Mouse (Mus musculus): ENCODE data around the gene Lrmda.
A peak's percentile ranks its signal among the peaks of the same experiment; 100 is the strongest.
"Not testable (repeated sequence)": the region's sequence is repeated elsewhere in the genome, so short reads cannot be mapped to it uniquely, and the experiment has no call there.

Lrmda gene

DNA sequence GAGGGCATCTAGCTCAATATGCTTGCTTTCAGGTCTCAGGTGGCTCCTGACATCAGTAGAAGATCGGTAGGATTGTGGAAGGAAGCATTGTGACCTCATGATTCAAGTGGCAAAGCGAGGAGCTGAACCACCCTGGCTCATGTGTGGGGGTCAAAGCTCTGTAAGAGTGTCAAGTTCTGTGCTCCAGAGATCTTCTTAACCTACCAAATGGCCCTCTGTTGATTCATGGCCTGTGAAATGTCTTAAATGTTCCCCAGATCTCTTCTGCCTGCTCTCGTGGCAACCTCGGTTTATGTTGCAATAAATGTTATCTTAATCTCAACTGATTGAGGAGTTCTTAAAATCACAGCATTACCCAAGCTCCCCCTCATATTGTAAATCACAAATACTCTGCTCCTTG is 780.5 kb downstream of the Lrmda start:
- DNase-seq (ENCODE audit: low read depth, low spot score) = no peak

- DNase-seq (ENCODE audit: low read depth, low spot score) = no peak
Observed at GRCm38 (mm10) chr14:22800871-22801636, 781.5 kb downstream of the Lrmda start.

GRCm38 (mm10) chr14:22801714-22802113 is 782.2 kb downstream of the Lrmda start:
- DNase-seq (ENCODE audit: low read depth, low spot score) = not testable (repeated sequence)

DNA sequence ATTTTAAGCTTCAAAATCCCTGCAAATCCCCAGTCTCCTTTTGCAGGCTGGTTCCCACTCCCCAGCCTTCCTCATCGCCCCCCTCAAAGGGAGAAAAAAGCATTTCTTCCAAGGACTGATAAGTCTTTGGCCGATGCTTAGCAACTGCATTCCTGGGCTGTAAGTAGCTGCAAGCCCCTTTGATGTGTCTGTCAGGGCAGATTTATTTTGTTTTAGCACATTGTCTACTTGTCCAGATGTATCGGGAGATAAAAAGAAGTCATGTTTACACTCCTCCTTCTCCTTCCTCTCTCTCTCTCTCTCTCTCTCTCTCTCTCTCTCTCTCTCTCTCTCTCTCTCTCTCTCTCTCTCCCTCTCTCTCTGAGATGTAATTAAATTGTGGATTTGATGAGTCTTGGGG is 787.8 kb downstream of the Lrmda start:
- DNase-seq (ENCODE audit: low read depth, low spot score) = no peak

- peak; percentile 54 for DNase-seq (ENCODE audit: low read depth, low spot score)
Observed at GRCm38 (mm10) chr14:22807726-22808594, 788.4 kb downstream of the Lrmda start.

- no peak for DNase-seq (ENCODE audit: low read depth, low spot score)
Observed at GRCm38 (mm10) chr14:22808595-22809166, 789.2 kb downstream of the Lrmda start.

- DNase-seq (ENCODE audit: low read depth, low spot score) = no peak
Observed at GRCm38 (mm10) chr14:22809229-22809628, 789.7 kb downstream of the Lrmda start.

- no peak for DNase-seq (ENCODE audit: low read depth, low spot score)
Observed at GRCm38 (mm10) chr14:22810531-22810930, 791.0 kb downstream of the Lrmda start.

GRCm38 (mm10) chr14:22812824-22813223 is 793.3 kb downstream of the Lrmda start:
- DNase-seq (ENCODE audit: low read depth, low spot score) = no peak

GRCm38 (mm10) chr14:22813389-22813788 is 793.9 kb downstream of the Lrmda start:
- DNase-seq (ENCODE audit: low read depth, low spot score) = no peak

DNA sequence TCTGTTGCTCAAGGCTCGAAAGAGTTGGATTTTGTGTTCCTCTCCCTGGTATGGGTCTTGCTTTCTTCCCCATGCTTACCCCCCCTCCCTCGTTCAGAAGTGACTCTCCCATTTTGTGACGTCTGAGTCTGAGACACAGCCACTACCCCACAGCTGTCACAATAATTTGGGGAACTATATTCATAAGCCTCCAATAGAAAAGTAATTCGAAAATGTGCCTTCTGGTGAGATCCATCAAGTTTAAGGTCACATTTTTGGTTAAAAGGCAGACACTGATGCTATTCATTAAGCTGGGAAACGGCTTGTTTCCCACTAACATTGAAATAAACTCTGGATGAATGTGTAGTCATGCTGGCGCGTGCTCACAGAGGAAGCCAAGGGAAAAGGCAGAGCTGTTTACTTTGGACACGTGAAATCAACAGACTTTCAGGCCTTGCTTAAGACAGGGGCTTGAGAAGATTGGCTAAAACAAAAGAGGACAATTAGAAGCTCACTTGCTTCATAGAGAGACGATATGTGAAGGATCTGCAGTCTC is 795.4 kb downstream of the Lrmda start:
- DNase-seq (ENCODE audit: low read depth, low spot score) = peak; percentile 48

- peak; percentile 50 for DNase-seq (ENCODE audit: low read depth, low spot score)
Observed at GRCm38 (mm10) chr14:22817346-22818201, 798.1 kb downstream of the Lrmda start.

DNA sequence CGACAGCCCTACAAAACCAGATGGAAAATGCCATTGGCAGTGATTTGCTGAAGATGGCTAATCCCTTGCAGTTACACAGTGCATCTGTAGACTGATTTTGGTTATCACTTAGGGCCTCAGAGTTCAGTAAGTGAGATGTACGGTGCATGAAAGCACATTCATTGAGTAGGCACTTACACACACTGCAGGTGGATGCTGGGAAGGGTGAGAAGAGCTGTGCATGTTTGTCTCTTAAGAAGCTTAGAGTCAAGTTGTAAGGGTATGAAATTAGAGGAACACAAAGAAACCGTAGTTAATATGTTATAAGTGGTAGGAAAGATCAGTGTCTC is 798.7 kb downstream of the Lrmda start:
- DNase-seq (ENCODE audit: low read depth, low spot score) = no peak

GRCm38 (mm10) chr14:22822942-22823341 is 803.4 kb downstream of the Lrmda start:
- DNase-seq (ENCODE audit: low read depth, low spot score) = no peak

DNA sequence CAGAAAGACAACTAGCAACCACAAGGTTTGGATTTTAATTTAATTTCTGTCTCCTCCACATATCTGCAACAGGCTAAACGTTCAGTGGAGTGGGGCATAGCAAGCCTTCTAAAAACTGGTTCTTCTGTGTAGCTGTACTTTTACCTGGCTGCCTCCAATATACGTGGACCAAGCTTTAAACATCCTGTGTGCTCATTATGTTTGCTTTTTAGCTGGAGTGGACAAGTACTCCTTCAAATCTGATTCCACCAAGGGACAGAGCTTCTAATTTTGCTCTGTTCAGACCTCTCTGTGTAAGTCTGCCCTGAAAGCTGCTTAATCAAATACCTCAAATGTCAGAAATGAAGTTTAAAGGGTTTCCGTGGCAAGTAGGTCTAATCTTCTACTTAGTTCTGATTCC is 807.3 kb downstream of the Lrmda start:
- no peak for DNase-seq (ENCODE audit: low read depth, low spot score)

DNA sequence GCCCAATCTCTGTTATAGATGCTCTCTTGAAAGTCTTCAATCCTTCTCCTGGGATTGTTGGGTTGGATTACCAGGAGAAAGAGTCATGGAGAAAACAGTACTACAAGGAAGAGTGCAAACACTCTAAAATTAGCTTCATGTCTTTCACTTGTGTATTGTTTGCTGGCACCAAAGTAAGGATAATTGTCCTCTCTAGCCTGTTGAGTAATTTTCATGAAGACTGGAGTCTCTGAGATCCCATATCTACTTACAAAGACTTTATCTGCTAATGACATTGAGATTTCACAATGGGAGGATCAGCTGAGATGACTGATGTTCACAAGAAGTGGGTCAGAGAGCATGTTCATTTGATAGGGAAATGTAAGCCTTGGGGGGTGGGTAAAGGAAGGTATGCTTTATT is 817.5 kb downstream of the Lrmda start:
- no peak for DNase-seq (ENCODE audit: low read depth, low spot score)

DNA sequence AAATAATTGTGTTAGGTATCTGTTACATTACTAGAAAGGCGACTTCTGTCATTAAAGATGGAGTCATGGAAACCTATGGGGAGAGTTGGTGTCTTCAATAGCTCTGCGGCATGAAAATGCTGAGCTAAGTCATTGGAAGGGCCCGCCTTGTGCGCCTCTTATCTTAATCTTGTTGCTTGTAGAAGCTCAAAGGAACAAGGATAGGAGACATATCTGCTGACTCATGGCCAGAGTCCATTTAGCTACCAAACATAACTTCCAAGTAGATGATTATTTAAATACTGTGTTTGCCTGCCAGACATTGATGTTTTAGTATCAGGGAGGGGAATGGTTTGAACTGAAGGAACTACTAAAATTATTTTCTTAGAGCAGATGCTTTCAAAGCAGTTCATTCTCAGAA is 821.6 kb downstream of the Lrmda start:
- no peak for DNase-seq (ENCODE audit: low read depth, low spot score)

DNA sequence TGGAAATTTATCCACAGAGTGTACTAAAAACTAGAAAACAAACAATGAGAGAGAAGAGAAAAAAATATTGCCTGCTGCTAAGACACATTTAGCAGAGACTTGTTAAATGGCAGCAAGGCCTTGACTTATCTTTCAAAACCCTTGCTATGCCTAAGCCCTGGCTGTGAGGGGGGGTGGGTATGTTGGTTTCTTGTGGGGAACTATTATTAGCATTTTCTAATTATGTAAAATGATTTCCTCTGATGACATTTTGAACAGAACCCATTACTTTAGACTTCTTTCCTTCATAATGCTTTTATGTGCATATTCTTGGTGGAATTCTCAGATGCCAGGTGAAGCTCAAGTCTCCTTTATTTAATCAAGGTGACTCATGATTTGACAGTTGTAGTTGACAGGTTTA is 824.5 kb downstream of the Lrmda start:
- no peak for DNase-seq (ENCODE audit: low read depth, low spot score)

DNA sequence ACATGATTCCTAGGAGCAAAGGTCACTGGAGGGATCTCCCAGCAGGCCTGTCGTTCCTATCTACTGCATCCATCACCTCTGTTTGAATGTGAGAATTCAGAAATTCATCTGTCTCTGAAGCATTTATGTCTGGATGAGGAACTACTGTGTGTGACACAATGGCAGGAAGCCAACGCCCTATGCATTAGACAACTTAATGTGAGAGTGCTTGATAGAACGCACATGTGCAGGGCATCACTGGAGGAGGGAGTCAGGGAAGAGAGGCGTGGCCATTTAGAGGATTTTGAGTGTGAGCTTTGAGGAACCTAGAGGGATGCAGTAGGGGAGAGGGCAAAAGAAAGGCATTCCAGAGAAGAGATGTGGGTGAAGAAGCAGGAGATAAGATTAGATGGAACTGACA is 825.9 kb downstream of the Lrmda start:
- no peak for DNase-seq (ENCODE audit: low read depth, low spot score)

- DNase-seq (ENCODE audit: low read depth, low spot score) = peak; percentile 67
Observed at GRCm38 (mm10) chr14:22847011-22847786, 827.7 kb downstream of the Lrmda start.

- DNase-seq (ENCODE audit: low read depth, low spot score) = peak; percentile 59
Observed at GRCm38 (mm10) chr14:22849108-22849507, 829.6 kb downstream of the Lrmda start.
